ENCODE assay signal across 29 mouse cellular contexts in the genomic region with DNA sequence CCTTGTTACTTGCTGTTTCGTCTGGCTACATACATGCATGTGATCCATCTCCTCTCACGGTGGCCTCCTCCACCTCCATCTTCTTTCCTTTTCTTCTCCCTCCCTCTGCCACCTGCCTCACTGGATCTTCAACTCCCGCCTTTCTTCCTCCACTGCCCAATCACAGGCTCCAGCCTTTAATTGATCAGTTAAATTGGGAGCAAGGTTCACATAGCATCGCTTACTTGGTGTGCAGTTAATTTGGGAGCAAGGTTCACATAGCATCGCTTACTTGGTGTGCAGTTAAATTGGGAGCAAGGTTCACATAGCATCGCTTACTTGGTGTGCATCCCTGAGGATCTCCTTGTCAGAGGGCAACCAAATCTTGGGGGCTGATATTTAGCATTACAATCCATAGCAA. TPM values are rescaled to one million over a fixed set of nuclear protein-coding genes. Genes with fewer than 3 reads are reported as not detected.
DNase-seq lines count a peak whose midpoint lies in the region; ATAC-seq lines count a peak whose summit lies in the region.
"Had no signal": no experiment of that assay in that cellular context is flagged by ENCODE, and none has a peak within 500 bp of the region (broad histone marks: within the 10 kb centered on the region; RNA-seq: fewer than 3 reads in every experiment).

No protein-coding gene starts in this region.

- DNase-seq in kidney, adult 18-20 months, result peak; percentile 17
- DNase-seq in kidney, postnatal 4 days, result no peak
- DNase-seq in kidney, adult 9 months, result peak; percentile 68
- peak; percentile 81 for DNase-seq in large intestine, adult 2 months (ENCODE audit: low read depth, low spot score)
- no peak for DNase-seq in left cerebral cortex, postnatal 10 days (ENCODE audit: extremely low spot score in 1 of 2, low spot score in 2 of 2)
- DNase-seq: adrenal gland, postnatal 10 days; cerebellum, adult 8-10 months; cerebellum, postnatal 36 days; gastrocnemius, postnatal 36 days; heart, adult 2 months; heart, postnatal 14 days; layer of hippocampus, postnatal 36 days; lung, postnatal 4 days; right cerebral cortex, adult 18-20 months; right cerebral cortex, postnatal 4 days; thymus, adult 18-20 months; thymus, postnatal 25 days had no signal

- H3K27ac ChIP-seq in intestine, embryonic 15.5 days, result no peak overlapping the region
- no peak overlapping the region for H3K27ac ChIP-seq in forebrain, embryonic 13.5 days
- H3K27ac ChIP-seq: heart, adult 2 months; limb, embryonic 10.5 days; limb, embryonic 15.5 days; midbrain, embryonic 12.5 days; neural tube, embryonic 12.5 days; stomach, postnatal 0 days had no signal

- no peak overlapping the region for H3K4me2 ChIP-seq in intestine, embryonic 15.5 days (replicated peaks)
- H3K4me2 ChIP-seq in forebrain, embryonic 13.5 days, result no peak overlapping the region
- H3K4me2 ChIP-seq: limb, embryonic 15.5 days; midbrain, embryonic 12.5 days; neural tube, embryonic 12.5 days had no signal

- 60% methylated on average over 6 of the region's 6 CpGs for WGBS in intestine, embryonic 15.5 days
- 37% methylated on average over 6 of the region's 6 CpGs for WGBS in large intestine, adult 2 months
- WGBS in forebrain, embryonic 13.5 days, result 90% methylated on average over 6 of the region's 6 CpGs

- no peak overlapping the region for H3K4me3 ChIP-seq in intestine, embryonic 15.5 days (replicated peaks)
- no peak overlapping the region for H3K4me3 ChIP-seq in forebrain, embryonic 13.5 days
- H3K4me3 ChIP-seq: heart, adult 2 months; limb, embryonic 10.5 days; limb, embryonic 15.5 days; megakaryocyte, embryonic 14.5 days; midbrain, embryonic 12.5 days; myocyte; neural tube, embryonic 12.5 days had no signal

- peak; percentile 91 for ATAC-seq in intestine, embryonic 15.5 days
- no peak for ATAC-seq in forebrain, embryonic 13.5 days
- ATAC-seq: forebrain, embryonic 14.5 days; hindbrain, embryonic 16.5 days; Patski had no signal

- no peaks in the 10 kb centered on the region for H3K36me3 ChIP-seq in intestine, embryonic 15.5 days
- no peaks in the 10 kb centered on the region for H3K36me3 ChIP-seq in forebrain, embryonic 13.5 days (ENCODE audit: poor library complexity, severe bottlenecking)
- H3K36me3 ChIP-seq: limb, embryonic 10.5 days; limb, embryonic 15.5 days; midbrain, embryonic 12.5 days; neural tube, embryonic 12.5 days had no signal

- H3K4me1 ChIP-seq in intestine, embryonic 15.5 days (replicated peaks), result no peaks in the 10 kb centered on the region
- 0 out of 2 replicates have a peak, but pooled peaks cover 5% of the 10 kb centered on the region for H3K4me1 ChIP-seq in forebrain, embryonic 13.5 days
- H3K4me1 ChIP-seq: midbrain, embryonic 12.5 days had no signal

- intact Hi-C loops in left cerebral cortex, postnatal 10 days (cut with DNase I), result no loop called here

- no peaks in the 10 kb centered on the region for H3K9me3 ChIP-seq in intestine, embryonic 15.5 days
- H3K9me3 ChIP-seq in forebrain, embryonic 13.5 days (replicated peaks), result no peaks in the 10 kb centered on the region
- H3K9me3 ChIP-seq: limb, embryonic 10.5 days; limb, embryonic 15.5 days; midbrain, embryonic 12.5 days; neural tube, embryonic 12.5 days had no signal

- no peaks in the 10 kb centered on the region for H3K27me3 ChIP-seq in intestine, embryonic 15.5 days (replicated peaks)
- H3K27me3 ChIP-seq in forebrain, embryonic 13.5 days, result no peaks in the 10 kb centered on the region
- H3K27me3 ChIP-seq: limb, embryonic 15.5 days; midbrain, embryonic 12.5 days; neural tube, embryonic 12.5 days; Patski had no signal

- H3K9ac ChIP-seq in intestine, embryonic 15.5 days, result no peak overlapping the region
- no peak overlapping the region for H3K9ac ChIP-seq in forebrain, embryonic 13.5 days
- H3K9ac ChIP-seq: limb, embryonic 15.5 days; midbrain, embryonic 12.5 days; neural tube, embryonic 12.5 days had no signal

RNA-seq across cellular contexts. Expression of gene Dyrk2, which starts 52.9 kb away (rescaled TPM):
- polyA plus RNA-seq in intestine, embryonic 15.5 days (2015; fragmentation: Nextera tagmentation; extraction: Ambion mirVana), result 9.5 TPM in 2 replicates
- polyA plus RNA-seq in large intestine, adult 2 months (2012; rRNA removed), result 14.9 and 34.4 TPM in 2 replicates
- 10.7 and 11.3 TPM in 2 replicates for polyA plus RNA-seq in forebrain, embryonic 13.5 days (2015; fragmentation: Nextera tagmentation; extraction: Ambion mirVana)
- total RNA-seq in left cerebral cortex, postnatal 10 days (2021), result 100 to 1,000 TPM in 1 of 2 experiments, 10 to 100 TPM in 1; 77.7 to 102 TPM

Comparison
In these comparisons a context has a peak if more than half of its experiments do, and no peak if none do; other contexts are left out.
1. DNase-seq: peak in kidney, adult 18-20 months (single experiment), kidney, adult 9 months (single experiment) and large intestine, adult 2 months (single experiment); none in kidney, postnatal 4 days (0 of 2) and left cerebral cortex, postnatal 10 days (0 of 2).